ENCODE assay signal across 24 mouse cellular contexts in the genomic region with DNA sequence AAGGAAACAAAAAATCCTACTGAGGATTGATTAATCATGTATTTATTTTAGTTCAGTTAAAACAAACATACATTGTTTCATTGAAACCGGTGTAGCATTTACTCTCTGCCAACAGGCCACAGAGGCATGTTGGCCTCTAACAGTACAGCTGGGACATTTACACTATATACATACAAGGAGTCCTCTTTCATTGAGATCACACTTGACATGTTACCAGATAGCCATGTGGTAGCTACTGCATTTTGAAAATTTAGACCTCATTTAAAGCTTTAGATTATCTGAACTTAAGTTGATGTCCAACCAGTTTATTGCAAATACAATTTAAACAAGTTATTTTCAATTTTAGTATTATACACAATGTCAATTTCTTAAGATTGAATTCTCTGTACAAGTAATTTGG.
"Had no signal": no experiment of that assay in that cellular context is flagged by ENCODE, and none has a peak within 500 bp of the region (broad histone marks: within the 10 kb centered on the region; RNA-seq: fewer than 3 reads in every experiment).

No protein-coding gene starts in this region.

- H3K9me3 ChIP-seq: heart, embryonic 13.5 days; heart, embryonic 15.5 days; hindbrain, embryonic 12.5 days; intestine, embryonic 15.5 days; limb, embryonic 10.5 days; limb, embryonic 12.5 days had no signal

- H3K4me3 ChIP-seq: heart, adult 2 months; heart, embryonic 13.5 days; heart, embryonic 15.5 days; hindbrain, embryonic 12.5 days; intestine, embryonic 15.5 days; layer of hippocampus, adult 2 months; left cerebral cortex, adult 2 months; limb, embryonic 10.5 days; limb, embryonic 12.5 days had no signal

- H3K4me2 ChIP-seq: heart, embryonic 11.5 days; heart, embryonic 13.5 days; heart, embryonic 15.5 days; hindbrain, embryonic 12.5 days; hindbrain, embryonic 14.5 days; intestine, embryonic 15.5 days; limb, embryonic 12.5 days; liver, embryonic 11.5 days had no signal

- DNase-seq: gastrocnemius, postnatal 14 days; gastrocnemius, postnatal 36 days; heart, adult 2 months; heart, postnatal 14 days; heart, postnatal 36 days; kidney, adult 18-20 months; kidney, adult 8-10 months; kidney, postnatal 10 days; kidney, postnatal 25 days; kidney, postnatal 4 days had no signal

- H3K9ac ChIP-seq: heart, embryonic 13.5 days; heart, embryonic 15.5 days; hindbrain, embryonic 12.5 days; hindbrain, embryonic 14.5 days; intestine, embryonic 15.5 days; limb, embryonic 12.5 days; liver, embryonic 14.5 days had no signal

- H3K27ac ChIP-seq: heart, adult 2 months; heart, embryonic 13.5 days; heart, embryonic 15.5 days; hindbrain, embryonic 12.5 days; hindbrain, embryonic 14.5 days; intestine, embryonic 15.5 days; layer of hippocampus, adult 2 months; left cerebral cortex, adult 2 months; limb, embryonic 10.5 days; limb, embryonic 12.5 days; liver, embryonic 14.5 days had no signal

- H3K27me3 ChIP-seq: heart, embryonic 13.5 days; heart, embryonic 15.5 days; hindbrain, embryonic 12.5 days; intestine, embryonic 15.5 days had no signal

- ATAC-seq: inflammation-experienced regulatory T-cells, adult 6 months; intestine, embryonic 15.5 days; intestine, postnatal 0 days had no signal
